In the genomic region with DNA sequence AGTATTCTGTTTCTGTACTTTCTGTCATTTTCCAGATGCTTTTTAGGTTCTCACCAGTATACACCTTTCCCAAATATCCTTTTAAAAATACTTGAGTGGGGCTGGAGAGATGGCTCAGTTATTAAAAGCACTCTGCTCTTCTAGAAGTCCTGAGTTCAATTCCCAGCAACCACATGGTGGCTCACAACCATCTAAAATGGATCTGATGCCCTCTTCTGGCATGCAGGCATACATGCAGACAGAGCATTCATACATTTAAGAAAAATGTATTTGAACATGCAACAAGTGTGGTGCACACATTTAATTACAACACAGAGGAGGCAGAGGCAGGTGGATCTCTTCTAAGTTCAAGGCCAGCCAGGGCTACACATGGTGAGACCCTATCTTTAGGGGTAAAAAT, we compare ENCODE assay signal across 16 mouse cellular contexts. TPM values are rescaled to one million over a fixed set of nuclear protein-coding genes. Genes with fewer than 3 reads are reported as not detected.
DNase-seq lines count a peak whose midpoint lies in the region; ATAC-seq and TF ChIP-seq lines count a peak whose summit lies in the region.
"Had no signal": no experiment of that assay in that cellular context is flagged by ENCODE, and none has a peak within 500 bp of the region (broad histone marks: within the 10 kb centered on the region; RNA-seq: fewer than 3 reads in every experiment).

No protein-coding gene starts in this region.

- no peak overlapping the region for H3K4me3 ChIP-seq in heart, embryonic 10.5 days
- H3K4me3 ChIP-seq in liver, embryonic 14.5 days (ENCODE audit: insufficient read depth in 1 of 2, low read depth in 2 of 2, low read length in 2 of 2): no peak overlapping the region
- H3K4me3 ChIP-seq in liver, embryonic 11.5 days (ENCODE audit: low read depth, low read length): no peak overlapping the region
- H3K4me3 ChIP-seq in liver, postnatal 0 days (ENCODE audit: low read depth, low read length): no peak overlapping the region
- H3K4me3 ChIP-seq: embryonic facial prominence, embryonic 13.5 days; hindbrain, embryonic 13.5 days; stomach, embryonic 15.5 days had no signal

- peak; percentile 54 for TF ChIP-seq CTCF in liver, embryonic 14.5 days (IDR thresholded peaks at IDR 0.05; ENCODE audit: low read depth)
- peak; percentile 60 for TF ChIP-seq CTCF in liver, postnatal 0 days (IDR thresholded peaks at IDR 0.05; ENCODE audit: low read depth)

- peaks cover 34% of the 10 kb centered on the region for H3K4me1 ChIP-seq in heart, embryonic 10.5 days
- H3K4me1 ChIP-seq in liver, embryonic 14.5 days (replicated peaks; ENCODE audit: control insufficient read depth in 2 of 2, insufficient read depth in 2 of 2, low read length in 1 of 2): peaks cover 7 to 8% of the 10 kb centered on the region in 2 experiments
- H3K4me1 ChIP-seq in liver, embryonic 11.5 days (replicated peaks; ENCODE audit: control insufficient read depth, insufficient read depth, low read length): peaks cover 18% of the 10 kb centered on the region
- H3K4me1 ChIP-seq in liver, postnatal 0 days (ENCODE audit: insufficient read depth): peaks cover 18% of the 10 kb centered on the region

- H3K36me3 ChIP-seq in heart, embryonic 10.5 days: peaks cover 59% of the 10 kb centered on the region
- H3K36me3 ChIP-seq in liver, embryonic 14.5 days (replicated peaks; ENCODE audit: control insufficient read depth, insufficient read depth, low read depth): peaks cover 13% of the 10 kb centered on the region
- H3K36me3 ChIP-seq in liver, embryonic 11.5 days (ENCODE audit: control insufficient read depth, insufficient read depth, low read length): peaks cover 27% of the 10 kb centered on the region
- peaks cover 13% of the 10 kb centered on the region for H3K36me3 ChIP-seq in liver, postnatal 0 days (replicated peaks; ENCODE audit: insufficient read depth, low read length)

- no peak for ATAC-seq in liver, embryonic 14.5 days (ENCODE audit: insufficient read depth)
- no peak for ATAC-seq in liver, embryonic 11.5 days (replicated peaks; ENCODE audit: low FRiP score)
- ATAC-seq in liver, postnatal 0 days: no peak
- ATAC-seq: Patski had no signal

- H3K4me2 ChIP-seq in liver, embryonic 14.5 days (ENCODE audit: low read depth): no peak overlapping the region
- no peak overlapping the region for H3K4me2 ChIP-seq in liver, embryonic 11.5 days
- H3K4me2 ChIP-seq in liver, postnatal 0 days (ENCODE audit: low read depth, low read length): no peak overlapping the region
- H3K4me2 ChIP-seq: hindbrain, embryonic 13.5 days; limb, embryonic 13.5 days; stomach, embryonic 15.5 days had no signal

- no peaks in the 10 kb centered on the region for H3K27me3 ChIP-seq in heart, embryonic 10.5 days (ENCODE audit: insufficient read depth, poor library complexity, severe bottlenecking)
- H3K27me3 ChIP-seq in liver, embryonic 14.5 days (ENCODE audit: control insufficient read depth, insufficient read depth, low read length): no peaks in the 10 kb centered on the region
- no peaks in the 10 kb centered on the region for H3K27me3 ChIP-seq in liver, embryonic 11.5 days (replicated peaks; ENCODE audit: control insufficient read depth, insufficient read depth, low read length)
- no peaks in the 10 kb centered on the region for H3K27me3 ChIP-seq in liver, postnatal 0 days (ENCODE audit: insufficient read depth, low read length)
- H3K27me3 ChIP-seq: embryonic facial prominence, embryonic 13.5 days; hindbrain, embryonic 13.5 days; limb, embryonic 13.5 days; Patski; stomach, embryonic 15.5 days had no signal

- H3K9me3 ChIP-seq in heart, embryonic 10.5 days: no peaks in the 10 kb centered on the region
- H3K9me3 ChIP-seq in liver, embryonic 14.5 days (ENCODE audit: control insufficient read depth, low read length): no peaks in the 10 kb centered on the region
- no peaks in the 10 kb centered on the region for H3K9me3 ChIP-seq in liver, embryonic 11.5 days (ENCODE audit: control insufficient read depth, low read length)
- H3K9me3 ChIP-seq in liver, postnatal 0 days (ENCODE audit: low read length): no peaks in the 10 kb centered on the region
- H3K9me3 ChIP-seq: embryonic facial prominence, embryonic 13.5 days; hindbrain, embryonic 13.5 days; stomach, embryonic 15.5 days had no signal

- no peak overlapping the region for H3K27ac ChIP-seq in heart, embryonic 10.5 days
- no peak overlapping the region for H3K27ac ChIP-seq in liver, embryonic 14.5 days
- H3K27ac ChIP-seq in liver, embryonic 11.5 days (ENCODE audit: low read depth, low read length): no peak overlapping the region
- no peak overlapping the region for H3K27ac ChIP-seq in liver, postnatal 0 days (ENCODE audit: low read depth)
- H3K27ac ChIP-seq: embryonic facial prominence, embryonic 13.5 days; hindbrain, embryonic 13.5 days; limb, embryonic 13.5 days; stomach, embryonic 15.5 days had no signal

- H3K9ac ChIP-seq in liver, embryonic 14.5 days (replicated peaks): no peak overlapping the region
- no peak overlapping the region for H3K9ac ChIP-seq in liver, embryonic 11.5 days (ENCODE audit: low read depth, low read length)
- H3K9ac ChIP-seq in liver, postnatal 0 days (replicated peaks): no peak overlapping the region
- H3K9ac ChIP-seq: limb, embryonic 13.5 days; stomach, embryonic 15.5 days had no signal

- intact Hi-C loops in heart, postnatal 10 days (cut with DNase I): no loop called here

- DNase-seq in heart, embryonic 10.5 days (ENCODE audit: low spot score): peak; percentile 46
- no peak for DNase-seq in heart, postnatal 10 days
- DNase-seq in liver, embryonic 14.5 days (ENCODE audit: low read depth in 3 of 3, low spot score in 3 of 3): no peak
- DNase-seq in liver, embryonic 11.5 days (ENCODE audit: low spot score): no peak
- DNase-seq in CD4-positive helper T cell, adult 2 months (ENCODE audit: low read depth, low spot score): peak; percentile 21
- DNase-seq in liver, postnatal 0 days: no peak
- no peak for DNase-seq in cerebellum, postnatal 36 days
- DNase-seq: cerebellum, postnatal 14 days; kidney, adult 9 months; retina, postnatal 1 day; thymus, postnatal 14 days had no signal

- no peak for TF ChIP-seq EP300 in liver, embryonic 14.5 days (IDR thresholded peaks at IDR 0.05; ENCODE audit: low read depth)
- no peak for TF ChIP-seq EP300 in liver, postnatal 0 days (IDR thresholded peaks at IDR 0.05; ENCODE audit: low read depth)

RNA-seq across cellular contexts. Expression of gene Zbtb9, which starts 2.4 kb away (rescaled TPM):
- polyA plus RNA-seq in heart, embryonic 10.5 days (2016; fragmentation: Nextera tagmentation; extraction: Ambion mirVana): 12.5 and 14.6 TPM in 2 replicates
- total RNA-seq in heart, postnatal 10 days (2021): 1 to 10 TPM; 2.7 to 4.9 TPM
- 3.1 and 4.0 TPM in 2 replicates for polyA plus RNA-seq in liver, embryonic 14.5 days (2012; rRNA removed)
- polyA plus RNA-seq in liver, embryonic 14.5 days (2014; fragmentation: Nextera tagmentation; extraction: Ambion mirVana): 2.6 and 3.4 TPM in 2 replicates
- 9.7 and 9.9 TPM in 2 replicates for polyA plus RNA-seq in liver, embryonic 11.5 days (2014; fragmentation: Nextera tagmentation; extraction: Ambion mirVana)
- 3.3 and 4.4 TPM in 2 replicates for polyA plus RNA-seq in liver, postnatal 0 days (2015; fragmentation: Nextera tagmentation; extraction: Ambion mirVana)

RNA-seq across cellular contexts. Expression of gene Syngap1, which starts 34.4 kb away (rescaled TPM):
- polyA plus RNA-seq in heart, embryonic 10.5 days (2016; fragmentation: Nextera tagmentation; extraction: Ambion mirVana): 0.86 and 1.6 TPM in 2 replicates
- total RNA-seq in heart, postnatal 10 days (2021): 10 to 100 TPM in 1 of 2 experiments, 1 to 10 TPM in 1; 9.3 to 10.8 TPM
- 3.4 TPM in 2 replicates for polyA plus RNA-seq in liver, embryonic 14.5 days (2012; rRNA removed)
- 0.08 and 0.13 TPM in 2 replicates for polyA plus RNA-seq in liver, embryonic 14.5 days (2014; fragmentation: Nextera tagmentation; extraction: Ambion mirVana)
- polyA plus RNA-seq in liver, embryonic 11.5 days (2014; fragmentation: Nextera tagmentation; extraction: Ambion mirVana): 1.4 and 1.6 TPM in 2 replicates
- 0.19 and 0.33 TPM in 2 replicates for polyA plus RNA-seq in liver, postnatal 0 days (2015; fragmentation: Nextera tagmentation; extraction: Ambion mirVana)

RNA-seq across cellular contexts. Expression of gene Cuta, which starts 36.0 kb away (rescaled TPM):
- 155 and 167 TPM in 2 replicates for polyA plus RNA-seq in heart, embryonic 10.5 days (2016; fragmentation: Nextera tagmentation; extraction: Ambion mirVana)
- 100 to 1,000 TPM; 102 to 105 TPM for total RNA-seq in heart, postnatal 10 days (2021)
- 53.0 and 53.5 TPM in 2 replicates for polyA plus RNA-seq in liver, embryonic 14.5 days (2012; rRNA removed)
- 82.5 and 86.8 TPM in 2 replicates for polyA plus RNA-seq in liver, embryonic 14.5 days (2014; fragmentation: Nextera tagmentation; extraction: Ambion mirVana)
- polyA plus RNA-seq in liver, embryonic 11.5 days (2014; fragmentation: Nextera tagmentation; extraction: Ambion mirVana): 159 and 171 TPM in 2 replicates
- polyA plus RNA-seq in liver, postnatal 0 days (2015; fragmentation: Nextera tagmentation; extraction: Ambion mirVana): 83.4 and 87.1 TPM in 2 replicates

RNA-seq across cellular contexts. Expression of gene Phf1, which starts 42.6 kb away (rescaled TPM):
- polyA plus RNA-seq in heart, embryonic 10.5 days (2016; fragmentation: Nextera tagmentation; extraction: Ambion mirVana): 6.0 and 7.3 TPM in 2 replicates
- 10 to 100 TPM; 10.1 to 12.4 TPM for total RNA-seq in heart, postnatal 10 days (2021)
- 6.3 and 6.4 TPM in 2 replicates for polyA plus RNA-seq in liver, embryonic 14.5 days (2012; rRNA removed)
- 0.94 and 1.7 TPM in 2 replicates for polyA plus RNA-seq in liver, embryonic 14.5 days (2014; fragmentation: Nextera tagmentation; extraction: Ambion mirVana)
- 3.2 and 3.4 TPM in 2 replicates for polyA plus RNA-seq in liver, embryonic 11.5 days (2014; fragmentation: Nextera tagmentation; extraction: Ambion mirVana)
- 2.5 and 2.7 TPM in 2 replicates for polyA plus RNA-seq in liver, postnatal 0 days (2015; fragmentation: Nextera tagmentation; extraction: Ambion mirVana)

RNA-seq across cellular contexts. Expression of gene Bak1, which starts 53.4 kb away (rescaled TPM):
- 4.0 and 6.8 TPM in 2 replicates for polyA plus RNA-seq in heart, embryonic 10.5 days (2016; fragmentation: Nextera tagmentation; extraction: Ambion mirVana)
- total RNA-seq in heart, postnatal 10 days (2021): 10 to 100 TPM; 40.4 to 43.2 TPM
- polyA plus RNA-seq in liver, embryonic 14.5 days (2012; rRNA removed): 16.1 and 17.3 TPM in 2 replicates
- polyA plus RNA-seq in liver, embryonic 14.5 days (2014; fragmentation: Nextera tagmentation; extraction: Ambion mirVana): 5.4 and 5.8 TPM in 2 replicates
- 10.8 and 11.3 TPM in 2 replicates for polyA plus RNA-seq in liver, embryonic 11.5 days (2014; fragmentation: Nextera tagmentation; extraction: Ambion mirVana)
- 2.7 and 2.9 TPM in 2 replicates for polyA plus RNA-seq in liver, postnatal 0 days (2015; fragmentation: Nextera tagmentation; extraction: Ambion mirVana)

Comparison
In these comparisons a context has a peak if more than half of its experiments do, and no peak if none do; other contexts are left out.
1. DNase-seq: peak in heart, embryonic 10.5 days (single experiment) and CD4-positive helper T cell, adult 2 months (single experiment); none in heart, postnatal 10 days (0 of 2), liver, embryonic 14.5 days (0 of 3), liver, embryonic 11.5 days (single experiment), liver, postnatal 0 days (single experiment) and cerebellum, postnatal 36 days (0 of 2).